Mouse (Mus musculus) testis, postnatal 14 days (tissue): Measurements from ENCODE around the gene Psmb3.
"Not testable (repeated sequence)": the region's sequence is repeated elsewhere in the genome, so short reads cannot be mapped to it uniquely, and the experiment has no call there.

Experiments used
- DNase-seq: peaks from one replicate; pipeline ENCODE4 v3.0.0; 2021; ENCODE audit warnings: low spot score

The Psmb3 gene

DNA sequence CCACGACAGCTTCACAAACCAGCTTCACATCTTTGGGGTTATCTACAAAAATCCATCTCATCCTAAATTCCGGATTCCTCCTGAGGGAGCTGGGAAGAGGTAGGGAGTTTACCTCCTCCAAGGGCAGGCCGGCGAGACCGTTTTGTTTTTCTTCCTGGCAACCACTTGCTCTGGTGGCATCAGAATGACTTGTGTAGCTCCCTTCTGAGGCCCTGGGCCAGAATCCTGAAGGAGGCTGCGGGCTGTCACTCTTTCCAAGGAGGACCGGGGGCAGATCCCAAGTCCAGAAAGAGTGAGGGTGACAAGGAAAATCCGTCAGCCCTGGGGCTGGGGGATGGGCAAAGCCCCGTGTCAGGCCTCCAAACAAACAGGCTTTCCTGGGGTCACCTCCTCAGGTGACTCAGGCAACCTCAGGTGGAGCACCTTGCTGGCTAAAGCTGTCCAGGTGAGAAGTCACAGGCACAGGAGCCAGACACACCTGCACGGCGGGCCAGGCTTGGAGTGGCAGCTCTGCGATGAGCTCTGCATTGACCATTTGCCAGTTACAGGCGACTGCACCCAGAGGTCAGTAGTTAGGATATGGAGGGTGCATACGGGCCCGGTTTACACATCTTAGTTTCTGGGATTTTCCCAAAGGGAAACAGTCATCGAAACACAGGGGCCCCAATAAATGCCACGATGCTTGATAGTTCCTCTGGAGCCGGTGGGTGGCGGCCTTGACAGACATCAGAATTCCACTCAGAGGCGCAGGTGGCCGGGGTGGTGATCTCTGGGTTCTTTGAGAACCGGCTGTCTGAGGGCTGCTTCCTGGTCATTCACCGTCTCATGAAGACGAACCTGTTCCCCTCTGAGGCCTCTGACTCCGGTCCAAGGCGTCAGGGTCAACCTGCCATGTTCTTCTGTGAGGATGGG, 14.4 kb downstream of the Psmb3 start:
- DNase-seq: no peak

DNA sequence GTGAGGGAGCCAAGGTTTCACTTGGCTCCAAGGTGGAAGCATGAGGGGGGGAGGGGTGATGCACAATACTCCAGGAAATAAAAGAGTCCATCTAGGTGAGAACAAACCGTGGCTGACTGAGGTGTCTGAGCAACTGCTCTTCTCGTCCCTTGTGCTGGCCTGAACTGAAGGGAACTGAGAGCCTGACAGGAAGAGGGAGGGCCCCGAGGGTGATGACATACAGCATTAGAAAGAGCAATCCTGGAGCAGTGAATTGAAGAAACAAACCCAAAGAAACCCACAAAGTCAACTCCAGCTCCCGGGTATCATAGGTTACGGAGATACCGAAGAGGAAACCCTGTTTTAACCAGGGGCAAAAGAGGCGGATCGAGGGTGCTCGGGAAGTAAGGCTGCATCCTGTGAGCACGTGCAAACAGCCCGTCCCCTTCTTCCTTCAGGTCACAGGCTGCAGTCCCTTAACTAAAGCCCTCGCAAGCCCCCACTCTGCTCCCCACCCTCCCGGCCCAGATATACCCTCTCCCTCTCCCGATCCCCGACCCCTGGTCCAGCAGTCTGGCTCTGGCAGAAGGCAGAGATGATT, 15.2 kb downstream of the Psmb3 start:
- no peak for DNase-seq

DNA sequence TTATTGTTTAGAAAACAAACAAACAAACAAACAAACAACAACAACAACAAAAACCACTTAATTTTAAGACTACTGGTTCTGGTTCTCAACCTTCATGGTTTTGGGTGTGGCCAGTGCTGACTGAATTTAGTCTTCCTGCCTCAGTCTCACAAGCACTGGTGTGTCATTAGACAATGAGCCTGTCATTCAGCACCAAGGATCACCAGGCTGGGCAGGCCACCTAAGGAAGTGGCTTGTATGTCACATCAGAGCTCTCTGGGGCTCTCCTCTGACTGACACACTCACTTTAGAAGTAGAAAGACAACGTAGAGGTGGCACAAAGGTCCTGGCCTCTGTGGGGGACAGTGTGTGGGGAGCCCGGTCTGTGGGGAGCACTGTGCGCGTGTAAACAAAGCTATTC, 15.8 kb downstream of the Psmb3 start:
- DNase-seq: no peak

DNA sequence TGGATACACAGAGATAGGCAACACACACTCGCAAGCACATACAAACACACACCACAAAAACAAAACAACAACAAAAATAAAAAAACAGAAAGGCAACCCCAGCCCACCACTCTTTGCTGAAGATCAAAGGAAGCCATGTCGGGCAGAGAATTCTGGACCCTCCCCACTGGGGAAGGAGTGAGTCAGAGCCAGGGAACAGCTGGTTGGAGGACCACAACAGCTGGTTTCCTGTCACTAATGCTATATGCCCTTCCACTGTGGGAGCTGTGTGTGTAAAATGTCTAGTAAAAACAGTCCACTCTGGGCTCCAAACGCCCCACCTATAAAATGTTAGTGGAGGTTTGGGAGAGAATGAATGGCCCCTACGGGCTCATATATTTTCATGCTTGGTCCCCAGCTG, 18.1 kb downstream of the Psmb3 start:
- DNase-seq: no peak

DNA sequence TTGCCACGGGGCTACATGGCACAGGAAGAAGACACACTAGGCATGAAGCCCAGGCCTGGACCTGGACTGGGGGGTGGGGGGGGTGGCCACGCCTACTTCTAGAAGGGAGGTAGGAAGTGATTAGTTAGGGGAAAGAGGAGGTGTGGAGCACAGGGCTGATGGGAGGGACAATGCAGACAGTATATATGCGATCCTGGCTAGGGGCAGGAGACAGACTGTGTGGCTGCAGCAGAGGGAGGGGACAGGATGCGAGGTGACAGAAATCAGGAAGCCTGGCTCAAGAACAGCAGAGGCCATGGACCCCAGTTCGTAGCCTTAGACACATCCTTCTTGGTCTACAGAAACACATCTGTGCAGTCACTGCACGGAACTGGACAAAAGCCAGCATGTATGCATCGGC, 20.5 kb downstream of the Psmb3 start:
- no peak for DNase-seq

DNA sequence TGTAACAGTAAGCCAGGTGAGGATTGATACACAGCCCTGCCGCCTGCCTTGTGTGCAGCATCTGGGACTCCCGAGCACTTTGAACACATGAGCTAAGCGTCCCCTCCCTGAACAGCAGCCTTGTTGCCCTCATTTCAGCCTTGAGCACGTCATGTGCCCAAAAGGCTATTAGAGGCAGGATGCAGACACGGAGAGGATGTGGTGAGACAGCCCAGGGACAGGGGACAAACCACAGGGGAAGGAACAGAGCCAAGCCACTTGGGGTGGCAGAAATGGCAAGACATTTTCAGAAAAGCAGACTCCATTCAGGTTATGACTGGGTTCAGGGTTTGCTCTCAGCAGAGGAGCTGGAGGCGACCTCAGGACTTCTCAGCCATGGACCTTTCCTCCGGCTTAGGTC, 25.1 kb downstream of the Psmb3 start:
- DNase-seq: no peak

DNA sequence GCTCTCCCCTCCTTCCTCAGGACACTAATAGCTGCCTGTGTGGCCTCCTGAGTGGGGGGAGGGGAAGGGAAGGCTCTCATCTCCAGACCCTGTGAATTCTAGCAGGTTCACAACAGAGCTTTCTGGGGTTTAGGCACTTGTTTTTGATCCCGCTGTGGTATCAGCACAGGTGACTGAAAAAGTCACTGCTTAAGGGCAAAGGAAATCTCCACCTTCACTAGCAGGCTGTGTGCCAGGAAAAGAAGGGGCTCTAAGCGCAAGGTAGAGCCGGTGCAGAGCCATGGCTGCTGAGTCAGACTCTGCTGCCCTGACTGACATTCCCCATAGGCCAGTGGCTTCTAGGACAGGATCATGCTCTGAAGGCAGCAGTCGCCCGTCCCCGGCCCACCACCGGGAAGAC, 25.5 kb downstream of the Psmb3 start:
- DNase-seq: no peak

DNA sequence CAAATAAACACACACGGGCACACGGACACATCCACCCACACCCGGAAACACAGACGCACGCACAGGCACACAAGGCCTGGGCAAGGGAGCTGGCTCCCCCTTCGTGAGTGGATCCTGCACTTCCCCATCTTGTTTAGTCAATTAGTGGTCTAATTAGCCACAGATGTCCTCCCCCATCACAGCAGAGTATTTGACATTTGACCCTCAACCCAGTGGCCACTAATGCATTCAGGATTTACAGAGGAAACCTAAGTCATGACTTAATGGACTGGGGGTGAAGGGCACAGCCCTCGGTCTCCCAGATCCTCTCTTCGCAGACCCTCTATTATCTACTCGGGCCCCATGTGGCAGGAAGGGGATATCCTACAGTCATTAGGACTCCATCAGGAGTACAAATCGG, 30.5 kb downstream of the Psmb3 start:
- DNase-seq: no peak

DNA sequence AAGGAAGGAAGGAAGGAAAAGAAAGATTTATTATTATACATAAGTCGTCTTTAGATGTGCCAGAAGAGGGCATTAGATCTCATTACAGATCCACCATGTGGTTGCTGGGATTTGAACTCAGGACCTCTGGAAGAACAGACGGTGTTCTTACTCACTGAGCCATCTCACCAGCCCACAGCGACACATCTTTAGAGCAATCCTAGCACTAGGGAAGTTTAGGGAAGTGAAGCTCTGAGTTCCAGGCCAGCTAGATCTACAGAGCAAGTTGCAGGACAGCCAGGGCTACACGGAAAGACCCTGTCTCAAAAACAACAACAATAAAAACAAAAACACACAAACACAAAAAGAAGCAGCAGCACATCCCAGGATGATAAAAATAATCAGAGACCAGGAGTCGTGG, 31.6 kb downstream of the Psmb3 start:
- not testable (repeated sequence) for DNase-seq

DNA sequence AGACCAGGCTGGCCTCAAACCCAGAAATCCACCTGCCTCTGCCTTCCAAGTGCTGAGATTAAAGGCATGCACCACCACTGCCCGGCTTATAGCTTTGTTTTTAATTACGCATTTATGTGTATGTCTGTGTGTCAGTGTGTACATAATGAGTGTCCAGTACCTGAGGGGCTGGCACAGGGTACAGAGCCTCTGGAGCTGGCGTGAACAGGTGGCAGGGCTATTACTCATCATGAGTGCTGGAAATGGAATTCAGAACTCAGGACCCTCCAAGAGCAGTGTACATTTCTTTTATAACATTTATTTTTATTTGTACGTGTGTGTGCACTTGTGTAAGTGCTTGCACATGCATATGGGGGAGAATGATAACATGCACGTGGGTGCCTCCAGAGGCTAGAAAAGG, 33.4 kb downstream of the Psmb3 start:
- no peak for DNase-seq

DNA sequence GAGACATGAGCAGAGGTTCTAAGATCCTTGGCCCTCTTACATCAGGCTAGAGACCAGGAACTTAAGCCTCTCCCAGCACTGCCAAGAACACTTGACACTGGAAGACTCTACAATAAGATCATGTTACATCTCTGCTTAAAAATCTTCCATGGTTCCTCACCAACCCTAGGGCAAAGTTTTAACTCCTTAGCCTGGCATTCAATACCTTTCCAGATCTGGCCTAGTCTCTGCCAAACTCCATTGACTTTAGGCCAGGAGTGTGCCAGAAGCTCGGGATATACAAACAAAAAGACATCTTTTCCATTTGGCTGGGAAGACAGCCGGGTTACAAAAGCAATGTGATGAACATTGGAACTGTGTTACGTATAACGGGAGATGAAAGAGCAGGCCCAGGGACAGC, 34.4 kb downstream of the Psmb3 start:
- DNase-seq: no peak

DNA sequence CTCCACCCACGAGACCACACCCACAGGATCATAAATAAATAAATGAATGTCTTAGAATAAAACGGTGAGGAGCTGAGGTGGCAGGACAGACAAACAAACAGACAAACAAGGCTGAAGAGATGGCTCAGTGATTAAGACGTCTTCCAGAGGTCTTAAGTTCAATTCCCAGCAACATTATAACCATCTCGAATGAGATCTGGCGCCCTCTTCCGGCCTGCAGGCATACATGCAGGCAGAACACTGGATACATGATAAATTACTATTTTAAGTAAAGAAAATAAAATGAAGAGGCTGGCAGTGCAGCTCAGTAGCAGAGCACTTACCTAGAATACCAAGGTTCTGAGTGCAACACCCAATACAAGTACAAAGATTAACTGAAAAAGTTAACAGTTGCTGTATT, 35.5 kb downstream of the Psmb3 start:
- DNase-seq: no peak

DNA sequence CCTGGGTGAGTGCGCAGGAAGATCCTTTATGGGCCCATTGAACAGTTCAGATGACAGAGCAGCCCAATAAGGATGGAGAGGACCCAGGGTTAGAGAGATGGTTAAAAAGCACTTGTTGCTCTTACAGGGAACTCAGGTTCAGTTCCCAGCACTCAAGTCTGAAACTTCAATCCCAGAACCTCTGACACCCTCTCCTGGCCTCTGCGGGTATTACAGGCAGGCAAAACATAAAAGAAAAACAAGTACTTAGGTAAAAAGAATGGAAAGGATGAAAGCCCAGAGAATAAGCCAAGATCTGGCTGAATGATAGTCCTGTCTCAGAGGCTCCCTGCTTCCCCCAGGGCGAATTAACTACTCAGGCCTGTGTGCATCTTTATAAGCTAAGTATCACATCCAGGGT, 36.0 kb downstream of the Psmb3 start:
- DNase-seq: no peak

DNA sequence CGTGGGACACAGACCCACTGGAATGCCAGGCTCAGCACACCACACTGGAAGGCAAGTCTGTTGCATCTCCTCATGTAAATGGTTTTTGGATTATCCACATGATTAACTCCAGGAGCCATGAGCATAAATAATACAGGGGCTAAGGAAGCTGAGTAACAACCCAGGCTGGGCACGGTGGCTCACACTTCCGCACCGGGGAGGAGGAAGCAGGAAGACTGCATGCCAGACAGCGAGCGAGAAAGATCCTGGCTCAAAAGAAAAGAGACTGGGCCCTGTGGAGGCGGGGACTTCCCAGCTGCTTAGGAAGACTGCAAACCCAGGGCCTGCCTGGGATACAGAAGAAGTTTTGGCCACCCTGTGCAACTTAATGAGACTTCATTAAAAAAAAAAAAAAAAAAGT, 37.0 kb downstream of the Psmb3 start:
- DNase-seq: no peak

DNA sequence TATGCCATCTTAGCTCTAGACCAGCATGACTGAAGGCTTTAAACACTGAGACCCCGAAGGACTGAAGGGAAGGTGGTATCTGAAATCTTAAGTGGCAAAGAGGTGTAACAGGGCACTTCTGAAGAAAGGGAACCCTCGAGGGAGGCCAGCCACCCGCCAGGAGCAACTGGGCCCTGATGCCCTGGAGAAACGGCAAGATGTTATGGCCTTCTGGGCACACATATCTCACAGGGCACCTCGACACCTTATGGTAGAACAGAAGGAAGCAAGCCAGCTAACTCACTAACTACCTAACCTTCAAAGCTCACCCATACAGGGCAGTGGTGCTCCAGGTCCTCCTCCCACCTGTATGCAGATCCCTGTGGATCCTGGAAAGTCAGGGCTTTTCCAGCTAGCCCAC, 39.0 kb downstream of the Psmb3 start:
- no peak for DNase-seq

DNA sequence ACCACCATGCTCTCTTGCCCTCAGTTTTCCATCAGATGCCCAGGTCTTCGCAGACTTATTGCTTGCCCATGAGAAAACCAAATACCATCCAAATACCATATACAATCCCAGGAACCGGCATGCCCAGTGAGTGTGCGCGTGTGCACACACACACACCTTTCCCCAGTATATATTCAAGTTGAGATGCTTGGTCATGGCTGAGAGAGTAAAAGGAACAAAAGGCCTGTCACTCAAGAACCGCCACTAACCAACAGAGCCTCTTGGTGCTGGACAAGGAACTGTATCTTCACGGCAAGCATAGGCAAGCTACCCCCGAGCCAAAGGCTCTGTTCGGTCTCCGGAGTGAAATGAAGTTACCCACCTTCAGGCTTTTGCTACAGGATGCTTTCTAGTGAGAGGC, 39.4 kb downstream of the Psmb3 start:
- no peak for DNase-seq

DNA sequence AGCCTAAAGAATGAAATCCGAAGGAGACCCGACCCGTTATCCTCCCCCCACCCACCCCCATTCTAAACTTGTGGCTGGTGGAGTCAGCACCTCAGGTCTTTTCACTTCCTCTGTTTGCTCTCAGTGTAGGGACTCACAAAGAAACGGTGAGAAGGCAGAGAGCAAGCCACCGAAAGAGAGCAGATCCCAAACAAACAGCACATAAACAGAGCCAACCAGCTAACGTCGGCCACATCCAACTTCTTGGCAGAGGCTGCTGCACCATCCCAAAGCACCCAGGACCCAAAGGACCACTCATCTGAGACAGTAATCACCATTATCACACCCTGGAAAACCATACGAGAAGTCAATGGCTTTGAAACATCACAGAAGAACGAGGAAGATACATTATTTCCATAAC, 40.2 kb downstream of the Psmb3 start:
- no peak for DNase-seq

DNA sequence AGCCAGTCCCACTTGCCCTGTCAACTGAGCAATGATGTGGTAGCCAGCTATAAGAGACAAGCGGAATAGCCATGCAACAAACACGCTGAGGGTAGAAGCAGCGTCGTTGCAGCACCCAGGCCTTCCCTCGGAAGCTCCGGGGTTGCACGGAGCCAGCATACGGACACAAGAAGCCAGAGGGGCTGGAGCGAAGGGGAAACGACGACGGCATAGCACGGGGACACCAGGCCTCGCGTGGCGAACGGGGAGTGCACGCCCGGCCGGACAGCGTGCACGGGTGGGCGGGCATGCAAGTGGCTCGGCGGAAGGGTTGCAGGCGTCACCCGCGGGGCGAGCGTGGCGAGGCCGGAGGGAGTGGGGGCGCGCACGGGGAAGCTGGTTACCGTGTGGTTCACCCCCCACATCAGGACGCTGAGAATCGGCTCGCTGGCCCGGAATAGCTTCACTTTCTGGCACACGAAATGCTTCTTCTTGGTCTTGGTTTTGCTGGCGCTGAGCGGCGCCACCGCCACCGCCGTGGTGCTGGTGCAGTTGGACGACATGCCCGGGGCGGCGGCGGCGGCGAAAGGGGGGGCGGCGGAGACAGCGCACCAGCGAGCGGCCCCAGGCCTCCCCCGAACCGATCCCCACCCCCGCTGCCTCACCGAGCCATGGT, 41.0 kb downstream of the Psmb3 start, which contains the start of gene Pip4k2b:
Gene Pip4k2b, minus strand, starts transcription at position 642 of the 655 bp plus-strand sequence.
- DNase-seq: no peak

DNA sequence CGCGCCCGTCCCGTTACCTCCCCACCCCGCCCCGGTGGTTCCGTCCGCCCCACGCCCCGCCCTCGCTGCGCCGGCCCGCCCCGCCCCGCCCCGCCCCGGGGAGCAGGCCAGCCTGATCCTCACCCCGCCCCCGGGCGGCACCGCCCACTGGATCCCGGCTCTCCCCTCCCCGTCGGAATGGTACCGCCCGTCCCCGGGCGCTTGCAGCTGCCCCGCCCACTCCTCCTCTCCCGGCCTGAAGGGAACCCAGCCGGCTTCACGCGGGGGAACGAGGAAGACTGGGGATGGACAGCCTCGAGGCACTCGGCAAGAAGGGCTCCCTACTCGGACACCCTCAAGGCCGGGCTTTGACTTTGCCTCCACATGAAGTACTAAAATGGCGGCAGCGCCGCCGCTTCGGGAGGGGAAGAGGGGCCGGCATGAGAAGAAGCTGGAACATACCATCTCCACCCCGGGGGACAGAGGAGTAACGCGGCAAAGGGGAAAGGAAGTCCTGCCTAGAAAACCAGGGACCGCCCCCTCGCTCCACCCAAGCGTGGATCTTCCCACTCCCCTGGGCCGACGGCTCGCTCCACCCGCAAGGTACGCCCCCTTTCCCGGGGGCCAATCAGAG, 41.6 kb downstream of the Psmb3 start:
- peak; percentile 99 for DNase-seq

DNA sequence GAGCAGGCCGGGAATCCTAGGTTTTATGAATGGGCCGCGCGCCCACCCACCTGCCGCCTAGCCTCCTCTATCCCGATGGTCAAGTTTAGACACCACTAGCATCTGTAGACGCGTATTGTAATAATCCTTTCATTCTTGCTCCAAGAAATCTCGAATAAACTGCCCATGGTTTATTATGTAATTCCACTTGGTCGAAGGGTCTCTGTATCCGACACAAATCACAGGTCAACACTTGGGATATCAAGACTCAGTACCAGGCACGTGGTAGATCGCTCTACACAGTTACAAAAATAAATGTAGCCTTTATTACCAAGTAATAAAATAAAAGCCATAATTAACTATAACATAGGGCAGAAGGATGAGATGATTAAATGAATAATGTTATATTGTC, 42.1 kb downstream of the Psmb3 start:
- no peak for DNase-seq

DNA sequence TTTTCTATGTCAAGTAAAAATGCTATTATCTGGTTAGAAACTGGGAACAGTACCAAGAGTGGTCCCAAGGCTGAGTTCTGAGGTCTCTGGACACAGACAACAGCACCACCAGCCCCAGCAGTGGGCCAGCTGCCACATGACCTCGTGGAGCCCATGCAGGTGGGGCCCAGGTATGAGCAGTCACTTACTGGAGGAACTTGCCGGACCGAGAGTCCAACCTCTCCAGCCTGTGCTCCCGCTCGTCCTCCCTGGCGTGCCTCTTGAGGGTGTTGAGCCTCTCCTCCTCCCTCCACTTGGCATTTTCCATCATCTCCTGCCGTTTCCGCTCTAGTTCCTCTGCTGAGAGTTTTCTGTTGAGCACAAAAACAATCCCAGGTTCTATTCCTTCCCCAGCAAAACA, 44.6 kb downstream of the Psmb3 start:
- no peak for DNase-seq

DNA sequence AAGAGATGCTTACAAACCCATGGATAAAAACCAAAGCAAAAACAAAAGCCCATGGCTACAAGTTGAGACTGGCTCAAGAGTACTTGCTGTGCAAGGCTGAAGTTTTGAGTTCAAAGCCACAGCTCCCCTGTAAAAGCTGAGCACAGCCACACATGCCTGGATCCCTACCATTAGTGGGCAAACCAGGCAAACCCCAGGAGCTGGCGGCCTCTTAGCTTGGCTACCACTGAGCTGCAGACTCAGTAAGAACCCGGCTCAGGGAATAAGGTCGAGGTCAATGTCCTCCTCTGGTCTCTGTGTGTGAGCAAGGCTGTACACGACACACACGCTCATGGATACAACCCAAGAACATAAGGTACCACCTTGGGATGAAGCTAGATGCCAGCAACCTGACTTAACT, 45.3 kb downstream of the Psmb3 start:
- no peak for DNase-seq

DNA sequence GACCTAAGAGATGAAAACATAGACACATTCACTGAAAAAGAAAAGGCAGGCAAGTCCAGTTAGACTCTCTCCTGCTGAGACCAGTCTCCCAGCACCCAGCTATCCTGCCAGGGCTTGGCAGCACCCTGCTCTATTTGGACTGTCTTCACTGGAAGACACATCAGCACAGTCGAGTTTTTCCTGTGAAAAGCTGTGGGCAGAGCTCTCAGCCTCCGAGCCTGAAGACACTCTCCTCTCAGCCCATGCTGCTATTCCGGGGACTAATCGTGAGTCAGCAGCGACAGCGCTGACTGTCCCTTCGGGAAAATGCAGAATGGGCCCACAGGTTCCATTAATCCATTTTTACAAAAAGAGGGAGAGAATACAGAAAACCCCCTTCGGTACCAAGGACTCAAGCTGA, 50.1 kb downstream of the Psmb3 start:
- DNase-seq: no peak
